Mouse (Mus musculus) neutrophil, adult 5-6 weeks (primary cell): ENCODE measurements around the gene Pom121. TPM values are rescaled to one million over a fixed set of nuclear protein-coding genes. Genes with fewer than 3 reads are reported as not detected.

ENCODE experiments used
- ATAC-seq: fragments of 151-379, 151-347 bp; 2 replicates; pipeline ENCODE4 v1.8.0; 2017; ENCODE audit warnings: mild to moderate bottlenecking, moderate TSS enrichment; ENCODE audit not compliant: insufficient number of reproducible peaks, poor library complexity, low FRiP score, severe bottlenecking; ENCODE audit errors: extremely low read depth
- total RNA-seq: library from RNA; stranded (forward); fragments of 200-1000 nt; gene quantifications from 2 replicates; pipeline ENCODE4 v1.2.3, GENCODE M21; 2017

The Pom121 gene
- 6.5 and 7.0 TPM in 2 replicates for total RNA-seq

DNA sequence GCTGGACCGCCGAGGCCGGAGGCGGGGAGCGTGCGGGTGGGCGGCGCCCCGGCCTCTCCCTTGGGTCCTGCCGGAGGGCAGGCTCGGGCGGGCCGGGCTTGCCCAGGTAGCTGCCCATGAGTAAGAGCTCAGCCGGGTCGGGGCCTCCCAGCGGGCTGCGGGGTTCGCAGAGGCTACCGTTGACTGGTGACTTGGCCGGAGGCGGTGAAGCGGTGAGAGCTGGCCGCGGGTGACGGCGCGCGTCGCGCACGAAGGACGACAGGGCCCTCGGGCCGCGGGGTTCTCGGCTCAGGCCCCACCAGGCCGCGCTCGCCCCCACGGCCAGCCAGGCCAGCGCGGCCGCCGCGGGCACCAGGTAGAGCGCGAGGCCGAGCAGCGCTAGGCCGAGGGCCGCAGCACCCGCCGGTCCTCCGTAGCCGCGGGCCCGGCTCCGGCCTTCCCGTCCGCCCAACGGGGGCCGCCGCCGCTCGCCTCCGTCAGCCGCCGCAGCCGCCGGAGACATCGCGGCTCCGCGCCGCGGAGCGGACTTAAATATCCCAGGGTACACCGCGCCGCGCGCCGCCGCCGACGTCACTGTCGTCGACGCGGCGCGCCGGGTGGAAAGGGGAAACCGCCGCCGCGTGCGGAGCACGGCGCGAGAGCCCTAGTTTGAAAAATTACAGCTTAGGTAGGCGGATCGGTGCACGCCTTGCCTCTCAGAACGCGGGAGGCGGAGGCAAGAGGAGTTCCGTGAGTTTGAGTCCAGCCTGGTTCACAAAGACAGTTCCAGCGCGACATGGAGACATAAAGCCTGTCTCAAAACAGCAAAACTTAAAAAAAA is at the start of gene Pom121:
TSS of gene Pom121 (minus strand) at position 543 of the 820 bp plus-strand sequence.
- ATAC-seq: peak; percentile 80

- ATAC-seq: no peak
These were observed 48.1 kb upstream of the Pom121 start for GRCm38 (mm10) chr5:135442430-135442829.

DNA sequence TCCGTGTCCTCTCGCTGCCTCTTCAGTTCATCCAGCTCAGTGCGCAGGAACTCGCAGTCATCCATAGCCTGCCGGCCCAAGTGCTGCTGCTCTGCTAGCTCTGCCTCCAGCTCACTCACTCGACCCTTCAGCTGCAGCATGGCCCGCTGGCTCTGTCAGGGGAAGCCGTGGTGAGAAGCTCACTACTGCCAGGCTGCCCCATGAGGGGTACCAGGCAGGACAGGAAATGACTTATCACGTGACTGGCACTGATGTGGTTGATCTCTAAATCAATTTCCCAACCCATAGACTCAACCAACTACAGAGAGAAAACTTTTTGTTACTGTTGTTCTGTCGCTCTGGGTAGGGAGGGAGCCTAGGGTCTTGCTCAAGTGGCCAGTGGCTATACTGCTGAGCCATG is 40.7 kb upstream of the Pom121 start:
- no peak for ATAC-seq

DNA sequence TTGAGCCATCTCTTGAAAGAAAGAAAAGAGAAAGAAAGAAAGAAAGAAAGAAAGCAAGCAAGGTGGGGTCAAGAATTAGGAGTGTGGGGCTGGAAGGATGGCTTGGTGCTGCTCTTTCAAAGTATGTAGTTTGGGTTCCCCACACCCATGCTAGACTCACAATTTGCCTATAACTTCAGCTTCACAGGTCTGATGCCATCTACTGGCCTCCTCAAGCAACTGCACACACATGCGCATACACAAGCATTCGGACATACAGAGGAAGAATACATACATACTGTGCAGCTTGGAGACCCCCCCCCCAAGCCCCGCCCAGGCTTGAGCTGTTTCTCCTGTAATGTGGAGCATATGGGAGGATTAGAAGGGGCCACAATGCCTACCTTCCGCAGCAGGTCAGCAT is 39.5 kb upstream of the Pom121 start:
- no peak for ATAC-seq

DNA sequence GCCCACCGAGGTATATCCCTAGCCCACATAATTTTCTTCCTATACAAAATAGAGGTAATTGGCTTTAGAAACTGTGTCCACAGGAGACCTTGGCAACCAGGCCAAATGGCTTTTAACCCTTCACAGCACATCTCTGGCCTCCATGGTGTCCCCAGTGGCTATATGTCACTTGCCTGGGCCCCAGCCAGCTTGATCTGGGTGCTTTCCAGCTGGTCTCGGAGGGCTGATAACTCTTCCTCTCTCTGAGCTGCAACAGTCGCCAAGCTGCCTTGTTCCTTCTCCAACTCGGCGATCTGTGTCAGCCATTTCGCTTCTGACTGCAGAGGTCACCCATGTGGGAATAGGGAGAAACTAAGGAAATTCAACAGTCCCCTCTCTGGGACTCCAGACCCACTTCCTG is 36.8 kb upstream of the Pom121 start:
- ATAC-seq: no peak

DNA sequence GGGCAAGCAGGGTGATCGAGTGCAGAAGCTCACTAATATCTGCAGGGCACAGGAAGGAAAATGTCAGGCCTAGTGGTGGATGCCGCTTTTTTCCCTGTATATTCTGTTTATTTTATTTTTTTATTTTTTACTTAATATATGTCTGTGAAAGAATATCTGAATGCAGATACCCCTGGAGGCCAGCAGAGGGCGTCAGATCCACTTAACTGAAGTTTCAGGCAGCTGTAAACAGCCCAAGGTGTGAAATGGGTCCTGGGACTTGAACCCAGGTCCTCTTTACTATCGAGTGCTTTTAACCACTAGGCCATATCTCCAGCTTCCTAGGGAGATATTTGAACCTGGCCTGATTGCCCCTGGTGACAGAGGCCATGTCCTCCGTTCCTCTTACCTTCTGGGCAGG is 34.4 kb upstream of the Pom121 start:
- ATAC-seq: 0 out of 2 replicates have a peak, but pooled peaks have one; percentile 23

DNA sequence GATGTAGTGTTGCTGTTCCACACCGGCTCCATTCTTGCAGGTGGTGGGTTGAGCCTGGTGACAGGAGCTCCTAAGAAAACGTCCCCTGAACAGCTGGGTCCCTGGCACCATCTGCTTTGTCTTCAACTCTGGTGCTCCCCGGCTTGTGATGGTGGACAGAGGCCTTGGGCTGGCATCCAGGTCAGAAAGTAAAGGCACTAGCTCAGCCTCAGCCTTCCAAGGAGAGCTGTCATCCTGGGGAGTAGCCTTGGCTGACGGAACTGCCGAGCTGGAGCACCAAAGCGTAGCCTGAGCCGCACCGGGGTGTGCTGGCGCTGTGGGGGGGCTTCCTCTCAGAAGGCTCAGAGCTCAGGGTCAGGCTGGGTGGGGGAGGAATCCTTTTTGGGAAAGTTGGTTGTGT is 15.9 kb upstream of the Pom121 start:
- ATAC-seq: no peak

GRCm38 (mm10) chr5:135408114-135408513 is 13.8 kb upstream of the Pom121 start:
- ATAC-seq: no peak

DNA sequence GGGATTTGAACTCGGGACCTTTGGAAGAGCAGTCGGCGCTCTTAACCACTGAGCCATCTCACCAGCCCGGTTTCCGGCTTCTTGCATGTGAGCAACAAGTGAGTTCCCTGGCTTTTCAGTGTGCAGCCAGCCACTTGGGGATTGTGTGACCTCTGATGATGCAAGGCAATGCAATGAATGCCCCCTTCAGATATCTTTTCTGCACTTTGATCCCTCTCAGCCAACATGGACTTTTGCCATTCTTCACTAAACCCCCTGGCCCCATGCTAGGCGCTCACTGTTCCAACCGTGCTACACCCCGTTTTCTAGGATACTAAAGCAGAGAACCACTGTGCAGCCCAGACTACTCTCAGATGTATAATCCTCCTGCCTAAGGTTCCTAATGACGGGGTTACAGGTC is 11.1 kb upstream of the Pom121 start:
- no peak for ATAC-seq

DNA sequence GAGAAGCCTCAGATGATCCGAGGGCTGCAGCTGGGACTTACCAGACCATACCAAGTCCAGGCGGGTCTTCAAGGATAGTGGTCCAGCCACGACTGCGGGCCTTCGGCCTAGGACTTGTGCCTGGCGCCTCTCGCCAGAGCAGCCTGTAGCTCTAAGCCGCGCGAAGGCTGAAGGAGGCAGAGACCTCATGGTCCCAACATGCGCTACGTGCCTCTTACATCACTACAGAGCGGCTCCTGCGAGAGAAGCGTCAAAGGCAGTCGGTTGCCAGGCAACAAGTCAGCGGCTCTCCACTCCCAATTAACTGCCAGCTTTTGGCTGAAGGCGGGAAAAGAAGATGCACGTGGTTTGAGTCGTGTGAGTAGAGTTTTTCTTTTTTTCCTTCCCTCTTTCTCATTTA is 10.3 kb upstream of the Pom121 start:
- no peak for ATAC-seq

DNA sequence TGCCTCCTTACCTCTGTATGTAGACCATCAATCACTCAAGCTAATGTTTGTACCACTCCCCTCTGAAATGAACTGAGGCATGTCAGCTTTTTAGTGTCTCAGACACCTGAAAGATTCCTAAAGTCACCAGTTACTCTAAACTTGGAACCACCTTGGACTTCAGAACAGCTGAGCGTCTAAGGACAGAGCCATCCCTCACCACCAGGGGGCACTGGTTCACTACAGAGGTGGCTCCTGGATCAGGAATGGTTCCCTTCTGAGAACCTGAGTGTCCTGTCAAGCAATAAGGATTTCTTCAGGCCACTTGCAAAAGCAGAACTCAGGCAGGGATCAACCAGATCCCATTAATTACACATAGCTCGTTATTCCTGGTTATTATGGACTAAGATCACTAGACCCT is 5.9 kb upstream of the Pom121 start:
- peak; percentile 80 for ATAC-seq

GRCm38 (mm10) chr5:135399382-135399781 is 5.0 kb upstream of the Pom121 start:
- ATAC-seq: no peak

DNA sequence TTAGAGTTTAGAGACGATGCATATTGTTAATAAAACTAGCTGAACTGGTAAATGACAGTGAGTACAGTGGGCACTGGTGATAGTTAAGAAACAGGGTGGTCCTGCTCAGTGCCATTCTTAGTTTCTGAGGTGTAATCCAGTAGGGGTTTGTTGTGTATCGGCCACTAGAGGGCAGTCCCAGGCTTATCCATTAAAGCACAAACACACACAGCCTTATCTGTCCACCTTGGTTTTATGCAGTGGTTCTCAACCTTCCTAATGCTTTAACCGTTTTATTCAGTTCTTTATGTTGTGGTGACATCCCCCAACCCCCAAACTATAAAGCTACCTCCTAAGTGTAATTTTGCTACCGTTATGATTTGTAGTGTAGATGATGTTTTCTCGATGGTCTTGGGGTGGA is 1.5 kb upstream of the Pom121 start:
- peak; percentile 39; the same call in 1 of the 2 replicates for ATAC-seq

DNA sequence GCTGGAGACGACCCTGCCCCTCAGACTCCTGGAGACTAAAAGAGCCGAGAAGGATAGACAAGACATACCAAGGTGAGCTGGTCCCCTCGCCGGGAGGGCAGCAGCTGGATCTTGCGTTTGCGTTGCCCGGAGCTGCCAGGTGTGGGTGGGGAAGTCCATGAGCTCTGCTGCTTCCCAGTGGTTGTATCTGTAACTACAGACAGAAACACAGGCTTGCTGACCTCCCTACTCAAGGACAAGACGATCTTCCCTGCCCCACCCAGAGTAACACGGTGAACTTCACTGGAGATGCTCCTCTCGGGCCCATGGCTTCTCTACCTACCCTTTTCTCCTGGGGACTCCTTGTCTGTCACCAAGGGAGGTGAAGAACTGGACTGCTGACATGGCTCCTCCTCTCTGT is 10.6 kb downstream of the Pom121 start:
- no peak for ATAC-seq

DNA sequence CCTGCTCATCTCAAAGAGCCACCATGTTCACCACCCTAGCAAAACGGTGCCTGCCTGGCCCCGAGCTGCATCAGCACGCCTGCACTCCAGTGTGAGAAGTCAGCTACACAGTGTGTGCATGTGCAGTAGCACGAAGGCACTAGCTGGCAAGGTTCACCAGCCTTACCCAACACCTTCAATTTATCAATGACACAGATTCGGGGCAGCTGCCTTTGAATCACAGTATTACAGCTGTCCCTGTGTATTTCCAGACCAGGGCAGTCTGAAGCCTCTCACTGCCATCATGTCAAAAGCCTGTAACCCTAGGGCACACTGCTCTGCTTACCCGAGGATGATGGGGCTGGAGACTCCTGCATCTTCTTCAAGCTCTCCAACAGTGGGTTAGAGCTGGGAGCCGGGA is 11.6 kb downstream of the Pom121 start:
- no peak for ATAC-seq

DNA sequence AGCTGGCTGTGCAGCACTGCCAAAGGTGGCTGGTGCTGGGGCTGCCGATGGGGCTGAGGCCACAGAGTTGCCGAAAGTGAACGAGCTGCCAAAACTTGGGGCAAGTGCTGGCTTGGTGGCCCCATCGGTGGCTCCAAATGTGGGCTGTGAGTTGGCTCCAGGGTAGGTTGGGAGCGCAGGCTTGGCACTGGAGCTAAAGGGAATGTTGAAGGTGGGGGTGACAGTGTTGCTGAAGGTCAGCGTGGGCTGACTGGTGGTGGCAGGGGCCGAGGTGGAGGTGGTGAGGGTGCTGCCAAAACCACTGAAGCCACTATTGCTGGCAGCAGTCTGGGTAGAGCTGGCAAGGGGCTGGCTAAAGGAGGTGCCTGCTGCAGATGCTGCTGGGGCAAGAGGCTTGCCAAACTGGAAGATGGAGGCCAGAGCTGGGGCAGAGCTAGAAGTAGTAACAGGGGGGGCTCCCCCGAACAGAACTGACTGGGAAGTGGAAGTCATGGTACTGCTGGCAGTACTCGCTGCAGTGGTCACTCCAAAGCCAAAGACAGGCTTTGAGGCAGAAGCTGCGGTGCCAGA is 12.9 kb downstream of the Pom121 start:
- ATAC-seq: no peak

DNA sequence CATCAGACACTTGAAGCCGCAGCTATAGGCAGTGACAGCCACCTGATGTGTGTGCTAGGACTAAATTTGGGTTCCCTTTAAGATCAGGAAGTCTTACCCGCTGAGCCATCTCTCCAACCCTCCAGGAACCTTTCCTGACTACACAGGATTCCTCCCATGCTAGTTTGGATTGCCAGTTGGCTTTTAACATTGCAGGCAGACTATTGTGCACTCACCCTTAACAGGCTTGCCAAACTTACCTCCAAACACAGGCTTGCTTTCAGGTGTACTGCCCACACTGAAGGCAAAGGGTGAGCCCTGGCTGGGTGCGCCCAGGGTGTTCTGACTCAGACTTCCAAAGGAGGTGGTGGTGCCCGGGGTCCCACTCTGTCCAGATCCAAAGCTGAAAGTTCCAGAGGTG is 13.7 kb downstream of the Pom121 start:
- no peak for ATAC-seq

DNA sequence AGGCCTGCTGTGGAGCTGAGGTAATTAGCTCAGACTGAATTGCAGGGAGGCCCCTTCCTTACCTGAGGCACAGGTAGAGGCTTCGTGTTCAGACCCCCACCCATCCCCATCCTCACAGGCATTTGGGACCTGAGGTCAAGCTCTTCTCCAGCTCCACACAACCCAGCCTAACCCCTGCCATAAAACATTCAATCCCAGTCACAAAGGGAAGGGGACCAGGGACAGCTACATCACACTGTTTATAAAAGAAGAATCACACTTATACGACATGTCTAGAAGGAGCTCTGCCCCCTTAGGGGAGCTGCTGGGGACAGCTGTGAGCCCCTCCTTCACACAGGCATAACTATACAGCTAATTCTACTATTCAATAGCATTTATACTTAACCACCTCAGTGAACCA is 18.0 kb downstream of the Pom121 start:
- no peak for ATAC-seq

DNA sequence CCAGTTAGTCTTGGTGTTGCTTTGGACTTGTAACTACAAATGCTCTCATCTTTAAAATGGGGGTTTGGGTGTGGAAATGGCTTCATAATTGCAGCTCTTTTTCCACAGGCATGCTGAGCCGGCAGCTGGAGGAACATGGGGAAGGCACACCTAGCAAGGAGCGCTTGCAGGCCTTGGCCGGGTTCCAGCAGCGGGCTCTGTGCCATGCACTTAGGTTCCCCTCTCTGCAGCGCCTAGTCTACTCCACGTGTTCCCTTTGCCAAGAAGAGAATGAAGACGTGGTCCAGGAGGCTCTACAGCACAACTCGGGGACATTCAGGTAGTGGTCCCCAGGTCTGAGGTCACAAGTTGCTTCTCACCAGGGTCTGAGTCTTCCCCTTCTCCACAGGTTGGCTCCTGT is 19.2 kb downstream of the Pom121 start:
- ATAC-seq: no peak

DNA sequence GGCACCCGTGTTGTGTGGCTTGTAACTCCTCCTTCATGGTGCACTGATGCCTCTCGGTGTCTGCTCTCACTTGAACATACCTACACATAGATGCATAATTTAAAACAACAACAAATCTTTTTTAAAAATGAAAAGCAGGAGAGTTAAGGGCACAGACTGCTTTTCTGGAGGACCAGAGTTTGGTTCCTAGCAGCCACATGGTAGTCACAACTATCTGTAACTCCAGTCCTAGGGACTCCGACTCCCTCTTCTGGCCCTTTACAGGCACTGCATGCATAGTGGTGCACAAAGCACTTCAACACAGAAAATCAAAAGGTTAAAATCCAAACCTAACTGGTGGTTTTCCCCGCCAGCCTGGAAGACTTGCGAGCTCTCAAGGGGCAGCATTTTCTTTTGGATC is 20.7 kb downstream of the Pom121 start:
- ATAC-seq: no peak

DNA sequence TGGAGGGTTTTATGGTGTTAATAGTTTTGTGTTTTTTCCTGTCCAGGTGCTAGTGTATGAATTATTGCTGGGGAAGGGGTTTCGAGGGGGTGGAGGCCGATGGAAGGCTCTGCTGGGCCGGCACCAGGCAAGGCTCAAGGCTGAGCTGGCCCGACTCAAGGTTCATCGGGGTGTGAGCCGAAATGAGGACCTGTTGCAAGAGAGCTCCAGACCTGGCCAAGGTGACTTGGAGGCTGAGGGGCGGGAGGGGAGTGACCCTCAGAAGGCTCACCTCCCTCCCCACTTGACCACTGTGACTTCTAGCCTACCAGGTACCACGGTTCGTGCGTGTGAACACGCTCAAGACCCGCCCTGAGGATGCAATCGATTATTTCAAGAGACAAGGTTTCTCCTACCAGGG is 23.2 kb downstream of the Pom121 start:
- no peak for ATAC-seq
